Mouse (Mus musculus): Measurements from ENCODE around the gene Sufu. TPM values are rescaled to one million over a fixed set of nuclear protein-coding genes. Genes with fewer than 3 reads are reported as not detected.
A peak's percentile ranks its signal among the peaks of the same experiment; 100 is the strongest.

Gene Sufu
- total RNA-seq, 1 experiment from 2014 or later, result 5.5 TPM

GRCm38 (mm10) chr19:46382275-46382674 is 14.4 kb upstream of the Sufu start:
- ATAC-seq (replicated peaks; ENCODE audit: insufficient number of reproducible peaks, low FRiP score, low TSS enrichment, poor library complexity, severe bottlenecking), result no peak

GRCm38 (mm10) chr19:46389872-46390271 is 6.8 kb upstream of the Sufu start:
- no peak for ATAC-seq (replicated peaks; ENCODE audit: insufficient number of reproducible peaks, low FRiP score, low TSS enrichment, poor library complexity, severe bottlenecking)

GRCm38 (mm10) chr19:46392018-46392417 is 4.7 kb upstream of the Sufu start:
- ATAC-seq (replicated peaks; ENCODE audit: insufficient number of reproducible peaks, low FRiP score, low TSS enrichment, poor library complexity, severe bottlenecking), result no peak

- no peak for ATAC-seq (replicated peaks; ENCODE audit: insufficient number of reproducible peaks, low FRiP score, low TSS enrichment, poor library complexity, severe bottlenecking)
Measured at GRCm38 (mm10) chr19:46394712-46395108, 2.0 kb upstream of the Sufu start.

GRCm38 (mm10) chr19:46395109-46396009 is 1.3 kb upstream of the Sufu start, which contains the start of gene Actr1a:
Gene Actr1a, minus strand, starts transcription at chr19:46395748.
- ATAC-seq (replicated peaks; ENCODE audit: insufficient number of reproducible peaks, low FRiP score, low TSS enrichment, poor library complexity, severe bottlenecking), result peak; percentile 83

- no peak for ATAC-seq (replicated peaks; ENCODE audit: insufficient number of reproducible peaks, low FRiP score, low TSS enrichment, poor library complexity, severe bottlenecking)
Measured at GRCm38 (mm10) chr19:46396109-46396508, 587 bp upstream of the Sufu start.

GRCm38 (mm10) chr19:46397436-46398001 is 823 bp downstream of the Sufu start:
- no peak for ATAC-seq (replicated peaks; ENCODE audit: insufficient number of reproducible peaks, low FRiP score, low TSS enrichment, poor library complexity, severe bottlenecking)

- ATAC-seq (replicated peaks; ENCODE audit: insufficient number of reproducible peaks, low FRiP score, low TSS enrichment, poor library complexity, severe bottlenecking), result no peak
Measured at GRCm38 (mm10) chr19:46398401-46398800, 1.7 kb downstream of the Sufu start.

- no peak for ATAC-seq (replicated peaks; ENCODE audit: insufficient number of reproducible peaks, low FRiP score, low TSS enrichment, poor library complexity, severe bottlenecking)
Measured at GRCm38 (mm10) chr19:46399372-46399771, 2.7 kb downstream of the Sufu start.

GRCm38 (mm10) chr19:46399886-46400285 is 3.2 kb downstream of the Sufu start:
- ATAC-seq (replicated peaks; ENCODE audit: insufficient number of reproducible peaks, low FRiP score, low TSS enrichment, poor library complexity, severe bottlenecking), result no peak

- ATAC-seq (replicated peaks; ENCODE audit: insufficient number of reproducible peaks, low FRiP score, low TSS enrichment, poor library complexity, severe bottlenecking), result no peak
Measured at GRCm38 (mm10) chr19:46400558-46400957, 3.9 kb downstream of the Sufu start.

GRCm38 (mm10) chr19:46404030-46404429 is 7.3 kb downstream of the Sufu start:
- no peak for ATAC-seq (replicated peaks; ENCODE audit: insufficient number of reproducible peaks, low FRiP score, low TSS enrichment, poor library complexity, severe bottlenecking)

GRCm38 (mm10) chr19:46406592-46407386 is 10.1 kb downstream of the Sufu start:
- no peak for ATAC-seq (replicated peaks; ENCODE audit: insufficient number of reproducible peaks, low FRiP score, low TSS enrichment, poor library complexity, severe bottlenecking)

GRCm38 (mm10) chr19:46409506-46409905 is 12.8 kb downstream of the Sufu start:
- no peak for ATAC-seq (replicated peaks; ENCODE audit: insufficient number of reproducible peaks, low FRiP score, low TSS enrichment, poor library complexity, severe bottlenecking)

- ATAC-seq (replicated peaks; ENCODE audit: insufficient number of reproducible peaks, low FRiP score, low TSS enrichment, poor library complexity, severe bottlenecking), result no peak
Measured at GRCm38 (mm10) chr19:46412056-46412805, 15.5 kb downstream of the Sufu start.

GRCm38 (mm10) chr19:46413969-46414368 is 17.3 kb downstream of the Sufu start:
- ATAC-seq (replicated peaks; ENCODE audit: insufficient number of reproducible peaks, low FRiP score, low TSS enrichment, poor library complexity, severe bottlenecking), result no peak

GRCm38 (mm10) chr19:46414486-46414885 is 17.8 kb downstream of the Sufu start:
- ATAC-seq (replicated peaks; ENCODE audit: insufficient number of reproducible peaks, low FRiP score, low TSS enrichment, poor library complexity, severe bottlenecking), result no peak

- no peak for ATAC-seq (replicated peaks; ENCODE audit: insufficient number of reproducible peaks, low FRiP score, low TSS enrichment, poor library complexity, severe bottlenecking)
Measured at GRCm38 (mm10) chr19:46416276-46416675, 19.6 kb downstream of the Sufu start.

- no peak for ATAC-seq (replicated peaks; ENCODE audit: insufficient number of reproducible peaks, low FRiP score, low TSS enrichment, poor library complexity, severe bottlenecking)
Measured at GRCm38 (mm10) chr19:46418051-46418450, 21.4 kb downstream of the Sufu start.

All from monocyte, adult 5-6 weeks (primary cell).